Mouse (Mus musculus): Measurements from ENCODE around the gene Rpl10. TPM values are rescaled to one million over a fixed set of nuclear protein-coding genes. Genes with fewer than 3 reads are reported as not detected.

Gene Rpl10
- polyA plus RNA-seq (2012; ENCODE audit: low replicate concordance) = 154 and 937 TPM in 2 replicates

GRCm38 (mm10) chrX:74270062-74270901 lies at the start of gene Rpl10:
TSS of gene Rpl10 (plus strand) at chrX:74270812.

GRCm38 (mm10) chrX:74249615-74250014 lies 21.0 kb upstream of the Rpl10 start, which contains the start of gene Flna:
TSS of gene Flna (minus strand) at chrX:74249820.

GRCm38 (mm10) chrX:74254153-74254887 lies 16.3 kb upstream of the Rpl10 start, which contains the start of gene Emd:
TSS of gene Emd (plus strand) at chrX:74254687.

GRCm38 (mm10) chrX:74281732-74282394 lies 11.3 kb downstream of the Rpl10 start, which contains the start of the genes Taz and Dnase1l1:
TSS of gene Taz (plus strand) at chrX:74281912.
TSS of gene Dnase1l1 (minus strand) at chrX:74282337.

DNA sequence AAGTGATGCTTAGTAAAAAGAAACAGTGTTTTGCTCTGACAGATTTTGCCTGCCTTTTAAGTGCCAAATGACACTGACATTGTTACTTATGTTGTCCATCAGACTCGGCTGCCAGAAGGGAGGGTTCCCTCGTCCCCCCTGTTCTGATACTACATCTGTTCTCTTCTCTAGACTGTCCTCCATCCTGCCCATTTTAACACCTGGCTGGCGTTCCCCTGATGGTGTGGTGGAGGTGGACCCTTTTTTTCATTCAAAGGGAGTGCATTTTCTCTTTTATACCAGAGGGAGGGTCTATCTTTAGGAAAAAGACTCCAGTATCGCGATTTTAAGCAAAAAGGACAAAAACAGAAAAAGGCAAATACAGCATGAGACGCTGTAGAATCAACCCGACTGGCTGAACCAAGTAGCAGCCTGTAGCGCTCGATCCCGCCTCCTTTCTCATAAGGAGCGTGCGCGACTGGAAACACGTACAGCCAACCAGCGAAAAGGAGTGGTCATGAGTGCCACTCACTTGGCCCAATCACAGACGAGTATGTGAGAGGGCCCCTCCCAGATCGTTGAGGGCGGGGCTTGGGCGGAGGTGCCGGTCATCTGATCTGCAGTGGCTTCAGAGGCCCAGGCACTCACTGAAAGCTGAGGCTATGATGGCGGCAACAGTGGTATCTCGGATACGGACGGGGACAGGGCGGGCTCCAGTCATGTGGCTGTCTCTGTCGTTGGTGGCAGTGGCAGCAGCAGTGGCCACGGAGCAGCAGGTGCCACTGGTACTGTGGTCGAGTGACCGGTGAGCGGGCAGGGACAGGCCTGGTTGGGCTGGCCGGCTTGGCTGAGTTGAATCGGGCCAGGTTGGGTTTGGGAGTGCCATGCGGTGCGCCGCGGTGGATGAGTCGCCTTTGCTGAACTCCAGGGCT lies 26.2 kb downstream of the Rpl10 start, which contains the start of gene Atp6ap1:
Gene Atp6ap1, plus strand, starts transcription at position 560 of the 911 bp plus-strand sequence.

GRCm38 (mm10) chrX:74304867-74305700 lies 34.5 kb downstream of the Rpl10 start, which contains the start of gene Gdi1:
TSS of gene Gdi1 (plus strand) at chrX:74304998.

GRCm38 (mm10) chrX:74312540-74313464 lies 42.2 kb downstream of the Rpl10 start, which contains the start of gene Fam50a:
TSS of gene Fam50a (plus strand) at chrX:74313033.

Other genes with a start within 250 kb of the Rpl10 start
- gene Irak1, start 246.9 kb upstream of the Rpl10 start, polyA plus RNA-seq (2012; ENCODE audit: low replicate concordance) = 398 and 639 TPM in 2 replicates
- gene Opn1mw, start 143.3 kb upstream of the Rpl10 start, polyA plus RNA-seq (2012; ENCODE audit: low replicate concordance) = not detected in 2 replicates
- 49.9 and 81.9 TPM in 2 replicates for gene Mecp2, start 135.4 kb upstream of the Rpl10 start, polyA plus RNA-seq (2012; ENCODE audit: low replicate concordance)
- not detected in 2 replicates for gene Tex28, start 103.0 kb upstream of the Rpl10 start, polyA plus RNA-seq (2012; ENCODE audit: low replicate concordance)
- not detected in 2 replicates for gene Tktl1, start 93.6 kb upstream of the Rpl10 start, polyA plus RNA-seq (2012; ENCODE audit: low replicate concordance)
- 201 and 294 TPM in 2 replicates for gene Flna, start 21.0 kb upstream of the Rpl10 start, polyA plus RNA-seq (2012; ENCODE audit: low replicate concordance)
- 25.7 and 40.9 TPM in 2 replicates for gene Emd, start 16.1 kb upstream of the Rpl10 start, polyA plus RNA-seq (2012; ENCODE audit: low replicate concordance)
- gene Taz, start 11.1 kb downstream of the Rpl10 start, polyA plus RNA-seq (2012; ENCODE audit: low replicate concordance) = 78.8 and 165 TPM in 2 replicates
- 1.8 and 1.9 TPM in 2 replicates for gene Dnase1l1, start 11.5 kb downstream of the Rpl10 start, polyA plus RNA-seq (2012; ENCODE audit: low replicate concordance)
- 20.3 and 40.2 TPM in 2 replicates for gene Atp6ap1, start 26.3 kb downstream of the Rpl10 start, polyA plus RNA-seq (2012; ENCODE audit: low replicate concordance)
- 86.6 and 171 TPM in 2 replicates for gene Gdi1, start 34.2 kb downstream of the Rpl10 start, polyA plus RNA-seq (2012; ENCODE audit: low replicate concordance)
- 12.3 and 29.0 TPM in 2 replicates for gene Fam50a, start 42.2 kb downstream of the Rpl10 start, polyA plus RNA-seq (2012; ENCODE audit: low replicate concordance)
- gene Plxna3, start 58.3 kb downstream of the Rpl10 start, polyA plus RNA-seq (2012; ENCODE audit: low replicate concordance) = 9.0 and 13.1 TPM in 2 replicates
- gene Lage3, start 82.8 kb downstream of the Rpl10 start, polyA plus RNA-seq (2012; ENCODE audit: low replicate concordance) = 3.3 and 4.9 TPM in 2 replicates
- 10.3 and 20.7 TPM in 2 replicates for gene Ubl4a, start 102.4 kb downstream of the Rpl10 start, polyA plus RNA-seq (2012; ENCODE audit: low replicate concordance)
- gene Slc10a3, start 102.5 kb downstream of the Rpl10 start, polyA plus RNA-seq (2012; ENCODE audit: low replicate concordance) = 5.2 and 7.6 TPM in 2 replicates
- gene Fam3a, start 122.5 kb downstream of the Rpl10 start, polyA plus RNA-seq (2012; ENCODE audit: low replicate concordance) = 14.6 and 17.1 TPM in 2 replicates
- 16.9 and 22.2 TPM in 2 replicates for gene Ikbkg, start 122.5 kb downstream of the Rpl10 start, polyA plus RNA-seq (2012; ENCODE audit: low replicate concordance)
- gene G6pdx, start 158.4 kb downstream of the Rpl10 start, polyA plus RNA-seq (2012; ENCODE audit: low replicate concordance) = 10.9 and 17.0 TPM in 2 replicates
- gene Gm6880, start 210.6 kb downstream of the Rpl10 start, polyA plus RNA-seq (2012; ENCODE audit: low replicate concordance) = not detected in 2 replicates

All from hematopoietic multipotent progenitor cell, adult 10-12 weeks (in vitro differentiated cells).